Mouse (Mus musculus): ENCODE data around the gene Iqsec1.

DNA sequence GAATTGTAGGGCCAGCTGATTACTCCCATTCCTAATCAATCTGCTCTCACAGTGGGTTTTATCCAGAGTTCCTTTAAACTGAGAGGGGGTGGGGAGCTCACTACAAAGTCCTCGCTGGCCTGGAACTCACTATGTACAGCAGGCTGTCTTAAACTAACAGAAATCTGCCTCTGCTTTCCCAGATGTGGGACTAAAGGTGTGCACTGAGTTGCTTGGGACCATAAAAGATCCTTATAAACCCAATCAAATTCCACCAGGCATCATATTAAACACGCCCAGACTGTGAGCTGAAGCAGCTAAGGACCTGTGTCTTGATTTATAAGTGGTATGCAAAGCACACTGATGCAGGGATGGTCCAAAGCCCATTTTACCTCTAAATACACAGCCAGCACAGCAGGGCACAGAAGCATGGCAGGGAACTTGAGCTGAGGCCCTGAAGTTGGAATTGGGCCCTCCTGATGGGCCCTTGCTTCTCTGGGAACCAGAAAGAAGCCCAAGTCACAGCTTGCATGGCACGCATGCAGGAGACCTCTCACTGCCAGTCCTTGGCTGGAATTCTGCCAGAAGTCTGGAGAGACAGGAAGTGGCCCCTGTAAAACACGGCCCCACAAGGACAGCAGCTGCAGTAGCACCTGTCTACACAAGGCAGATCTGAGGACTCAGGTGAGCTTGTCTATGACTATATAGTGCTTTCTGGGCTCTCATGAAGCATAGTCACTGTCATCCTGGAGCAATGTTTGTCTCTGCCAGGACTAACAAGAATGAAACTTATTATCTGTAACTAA is 68.7 kb downstream of the Iqsec1 start:
- TF ChIP-seq CTCF (IDR thresholded peaks at IDR 0.05; ENCODE audit: low read depth) (no peak), EP300 (IDR thresholded peaks at IDR 0.05; ENCODE audit: low read depth) (no peak)

Measured in heart, postnatal 0 days (tissue).